In the genomic region with DNA sequence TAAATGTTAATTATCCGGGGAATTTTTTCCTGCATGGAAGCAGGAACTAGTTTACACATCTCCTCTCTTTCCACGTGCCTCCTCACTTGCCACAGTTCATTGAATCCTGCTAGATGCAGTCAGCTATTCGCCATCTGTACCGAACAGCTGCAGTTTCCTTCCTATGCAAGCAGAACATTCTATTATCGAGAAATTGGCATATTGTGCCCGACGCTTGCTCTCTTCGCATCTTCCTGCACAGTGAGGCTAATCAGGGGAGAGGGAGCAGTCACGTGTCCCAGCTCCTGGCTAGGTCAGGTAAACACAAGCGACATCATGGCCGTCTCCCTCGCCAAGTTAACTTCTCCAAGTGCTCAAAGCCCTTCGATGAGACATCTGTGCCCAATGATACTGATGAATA, we compare ENCODE assay signal across 9 mouse cellular contexts. TPM values are rescaled to one million over a fixed set of nuclear protein-coding genes. Genes with fewer than 3 reads are reported as not detected.
A peak's percentile ranks its signal among the peaks of the same experiment; 100 is the strongest.
DNase-seq lines count a peak whose midpoint lies in the region; ATAC-seq lines count a peak whose summit lies in the region.
"Had no signal": no experiment of that assay in that cellular context is flagged by ENCODE, and none has a peak within 500 bp of the region (broad histone marks: within the 10 kb centered on the region; RNA-seq: fewer than 3 reads in every experiment).

No protein-coding gene starts in this region.

- no peaks in the 10 kb centered on the region for H3K27me3 ChIP-seq in hindbrain, embryonic 15.5 days
- no peaks in the 10 kb centered on the region for H3K27me3 ChIP-seq in hindbrain, embryonic 11.5 days (ENCODE audit: control insufficient read depth, insufficient read depth, low read length)

- ATAC-seq in hindbrain, embryonic 15.5 days (ENCODE audit: low FRiP score, low read depth) = no peak
- ATAC-seq in hindbrain, embryonic 11.5 days (ENCODE audit: low FRiP score) = no peak
- ATAC-seq in erythroblast, adult 5-6 weeks (replicated peaks; ENCODE audit: low FRiP score, poor library complexity, severe bottlenecking) = no peak

- intact Hi-C loops in left cerebral cortex, postnatal 25 days (cut with DNase I) = no loop called here

- H3K4me2 ChIP-seq in hindbrain, embryonic 15.5 days = peak overlapping the region; percentile 9; the same call in 1 of the 2 replicates
- H3K4me2 ChIP-seq in hindbrain, embryonic 11.5 days (replicated peaks; ENCODE audit: low read depth, low read length) = no peak overlapping the region

- no peak overlapping the region for H3K27ac ChIP-seq in hindbrain, embryonic 15.5 days (replicated peaks)
- no peak overlapping the region for H3K27ac ChIP-seq in hindbrain, embryonic 11.5 days (ENCODE audit: low read depth, low read length)

- no peaks in the 10 kb centered on the region for H3K9me3 ChIP-seq in hindbrain, embryonic 15.5 days
- H3K9me3 ChIP-seq in hindbrain, embryonic 11.5 days (ENCODE audit: control insufficient read depth, low read length) = no peaks in the 10 kb centered on the region

- WGBS in hindbrain, embryonic 15.5 days = 58% methylated on average over 13 of the region's 13 CpGs
- WGBS in hindbrain, embryonic 11.5 days = 83% methylated on average over 13 of the region's 13 CpGs

- no peak overlapping the region for H3K9ac ChIP-seq in hindbrain, embryonic 15.5 days
- H3K9ac ChIP-seq in hindbrain, embryonic 11.5 days (ENCODE audit: low read depth, low read length) = no peak overlapping the region

- H3K36me3 ChIP-seq in hindbrain, embryonic 15.5 days = no peaks in the 10 kb centered on the region
- H3K36me3 ChIP-seq in hindbrain, embryonic 11.5 days (ENCODE audit: control insufficient read depth, insufficient read depth, low read length) = no peaks in the 10 kb centered on the region

- H3K4me1 ChIP-seq in hindbrain, embryonic 15.5 days (replicated peaks) = 0 out of 2 replicates have a peak, but pooled peaks cover 7% of the 10 kb centered on the region
- H3K4me1 ChIP-seq in hindbrain, embryonic 11.5 days (replicated peaks; ENCODE audit: control insufficient read depth, insufficient read depth, low read length) = no peaks in the 10 kb centered on the region

- no peak for DNase-seq in hindbrain, embryonic 11.5 days (ENCODE audit: low spot score)
- peak; percentile 55 for DNase-seq in CD4-positive, CD25-positive, alpha-beta regulatory T cell, adult 2 months (ENCODE audit: low read depth, low spot score)
- DNase-seq in frontal cortex, adult 2 months (ENCODE audit: extremely low spot score in 1 of 2, low spot score in 1 of 2) = peak; percentile 13 to 34
- peak; percentile 39 to 55 for DNase-seq in left cerebral cortex, postnatal 25 days (ENCODE audit: low spot score in 2 of 2)
- no peak for DNase-seq in urinary bladder, postnatal 25 days (ENCODE audit: low spot score)
- DNase-seq in adrenal gland, postnatal 36 days = no peak
- DNase-seq: kidney, adult 18-20 months had no signal

- H3K4me3 ChIP-seq in hindbrain, embryonic 15.5 days = no peak overlapping the region
- H3K4me3 ChIP-seq in hindbrain, embryonic 11.5 days (ENCODE audit: low read depth, low read length) = no peak overlapping the region

RNA-seq across cellular contexts. Expression of a gene that starts 31.0 kb away (rescaled TPM):
- polyA plus RNA-seq in hindbrain, embryonic 15.5 days (2015; fragmentation: Nextera tagmentation; extraction: Ambion mirVana) = 5.0 and 5.3 TPM in 2 replicates
- polyA plus RNA-seq in hindbrain, embryonic 11.5 days (2014; fragmentation: Nextera tagmentation; extraction: Ambion mirVana) = 6.5 and 7.2 TPM in 2 replicates
- 7.2 and 10.0 TPM in 2 replicates for polyA plus RNA-seq in frontal cortex, adult 2 months (2012; rRNA removed)
- total RNA-seq in left cerebral cortex, postnatal 25 days (2021) = 1 to 10 TPM; 5.2 to 6.2 TPM
- 10 to 100 TPM in 1 of 2 experiments, 1 to 10 TPM in 1; 9.3 to 12.4 TPM for total RNA-seq in adrenal gland, postnatal 36 days (2021)
- total RNA-seq in erythroblast, adult 5-6 weeks (2015; ENCODE audit: low replicate concordance) = 1.9 and 3.8 TPM in 2 replicates
- 1.0 and 1.4 TPM in 2 replicates for total RNA-seq in erythroblast, adult 5-6 weeks (2017; ENCODE audit: low replicate concordance)

RNA-seq across cellular contexts. Expression of a gene that starts 52.0 kb away (rescaled TPM):
- polyA plus RNA-seq in hindbrain, embryonic 15.5 days (2015; fragmentation: Nextera tagmentation; extraction: Ambion mirVana) = 0.67 and 0.73 TPM in 2 replicates
- 1.9 and 2.2 TPM in 2 replicates for polyA plus RNA-seq in hindbrain, embryonic 11.5 days (2014; fragmentation: Nextera tagmentation; extraction: Ambion mirVana)
- polyA plus RNA-seq in frontal cortex, adult 2 months (2012; rRNA removed) = 0.28 and 0.57 TPM in 2 replicates
- under 1 TPM in 1 of 2 experiments, not detected in 1; 0.50 TPM for total RNA-seq in left cerebral cortex, postnatal 25 days (2021)
- 1 to 10 TPM; 1.8 to 2.5 TPM for total RNA-seq in adrenal gland, postnatal 36 days (2021)
- not detected in 2 replicates for total RNA-seq in erythroblast, adult 5-6 weeks (2015; ENCODE audit: low replicate concordance)
- total RNA-seq in erythroblast, adult 5-6 weeks (2017; ENCODE audit: low replicate concordance) = 0.51 TPM in 1 of 2 replicates, not detected in the other

Comparison
In these comparisons a context has a peak if more than half of its experiments do, and no peak if none do; other contexts are left out.
1. DNase-seq: peak in CD4-positive, CD25-positive, alpha-beta regulatory T cell, adult 2 months (single experiment), frontal cortex, adult 2 months (2 of 2) and left cerebral cortex, postnatal 25 days (2 of 2); none in hindbrain, embryonic 11.5 days (single experiment), urinary bladder, postnatal 25 days (single experiment) and adrenal gland, postnatal 36 days (0 of 2).